ENCODE assay signal across 7 mouse cellular contexts in genomic region chr5:114774403-114775051, GRCm38 (mm10). TPM values are rescaled to one million over a fixed set of nuclear protein-coding genes. Genes with fewer than 3 reads are reported as not detected.
DNase-seq lines count a peak whose midpoint lies in the region; ATAC-seq lines count a peak whose summit lies in the region.

Gene Ankrd13a (plus strand): TSS chr5:114774677.

- peak within 1 kb of the TSS; percentile 99 for H3K4me3 ChIP-seq in intestine, embryonic 15.5 days (replicated peaks)
- peak within 1 kb of the TSS; percentile 100 for H3K4me3 ChIP-seq in midbrain, embryonic 10.5 days

- intact Hi-C loops in gastrocnemius, postnatal 36 days (cut with DNase I) = no loop called here
- intact Hi-C loops in left cerebral cortex, postnatal 25 days (cut with DNase I) = loop anchor here (5.0 kb wide), 1 partner anchor 207 kb away; the partner anchor contains the start of gene Fam222a

- peak within 1 kb of the TSS; percentile 91 for H3K27ac ChIP-seq in intestine, embryonic 15.5 days
- H3K27ac ChIP-seq in midbrain, embryonic 10.5 days (replicated peaks) = peak within 1 kb of the TSS; percentile 99

- WGBS in intestine, embryonic 15.5 days = under 1% methylated on average over 73 of the region's 73 CpGs
- WGBS in midbrain, embryonic 10.5 days = under 1% methylated on average over 60 of the region's 73 CpGs

- peak within 1 kb of the TSS; percentile 92 for H3K9ac ChIP-seq in intestine, embryonic 15.5 days

- no peaks in the 10 kb centered on the region for H3K36me3 ChIP-seq in intestine, embryonic 15.5 days
- H3K36me3 ChIP-seq in midbrain, embryonic 10.5 days = no peaks in the 10 kb centered on the region

- peak; percentile 88 for ATAC-seq in intestine, embryonic 15.5 days

- DNase-seq in adrenal gland, adult 2 months = peak; percentile 93
- DNase-seq in embryo, embryonic 11.5 days (ENCODE audit: low read depth, low spot score) = peak; percentile 85
- DNase-seq in gastrocnemius, postnatal 36 days = peak; percentile 86 to 88
- peak; percentile 92 to 96 for DNase-seq in left cerebral cortex, postnatal 25 days (ENCODE audit: low spot score in 2 of 2)
- DNase-seq in midbrain, embryonic 10.5 days (ENCODE audit: low spot score) = peak; percentile 91
- peak; percentile 87 for DNase-seq in right cerebral cortex, postnatal 4 days

- peaks cover 6% of the 10 kb centered on the region; the same call in 1 of the 2 replicates for H3K4me1 ChIP-seq in intestine, embryonic 15.5 days (replicated peaks)
- peaks cover 50% of the 10 kb centered on the region for H3K4me1 ChIP-seq in midbrain, embryonic 10.5 days

- no peaks in the 10 kb centered on the region for H3K27me3 ChIP-seq in intestine, embryonic 15.5 days (replicated peaks)
- no peaks in the 10 kb centered on the region for H3K27me3 ChIP-seq in midbrain, embryonic 10.5 days (ENCODE audit: low read depth, poor library complexity, severe bottlenecking)

- H3K9me3 ChIP-seq in intestine, embryonic 15.5 days = no peaks in the 10 kb centered on the region
- H3K9me3 ChIP-seq in midbrain, embryonic 10.5 days (replicated peaks) = no peaks in the 10 kb centered on the region

- peak within 1 kb of the TSS; percentile 84 for H3K4me2 ChIP-seq in intestine, embryonic 15.5 days (replicated peaks)

RNA-seq across cellular contexts. Expression of gene Ankrd13a, which starts in this region (rescaled TPM):
- total RNA-seq in adrenal gland, adult 2 months (2021) = 10 to 100 TPM; 78.4 to 92.4 TPM
- polyA plus RNA-seq in adrenal gland, adult 2 months (2012; rRNA removed) = 51.1 and 51.8 TPM in 2 replicates
- total RNA-seq in gastrocnemius, postnatal 36 days (2021) = 10 to 100 TPM; 18.8 to 21.4 TPM
- 55.1 and 55.3 TPM in 2 replicates for polyA plus RNA-seq in intestine, embryonic 15.5 days (2015; fragmentation: Nextera tagmentation; extraction: Ambion mirVana)
- 10 to 100 TPM; 30.6 to 34.9 TPM for total RNA-seq in left cerebral cortex, postnatal 25 days (2021)
- 50.1 and 54.0 TPM in 2 replicates for polyA plus RNA-seq in midbrain, embryonic 10.5 days (2016; fragmentation: Nextera tagmentation; extraction: Ambion mirVana)

Comparison
In these comparisons a context has a peak if more than half of its experiments do, and no peak if none do; other contexts are left out.
1. Peak in every context shown above with its lines: DNase-seq, ATAC-seq, H3K4me3 ChIP-seq and H3K27ac ChIP-seq.